Mouse (Mus musculus) forebrain, embryonic 10.5 days (tissue): Measurements from ENCODE around the gene Msmb. TPM values are rescaled to one million over a fixed set of nuclear protein-coding genes. Genes with fewer than 3 reads are reported as not detected.
"Not testable (repeated sequence)": the region's sequence is repeated elsewhere in the genome, so short reads cannot be mapped to it uniquely, and the experiment has no call there.

Experiments
- DNase-seq: peaks from one replicate; pipeline ENCODE4 v3.0.0-alpha.2; 2017; ENCODE audit warnings: low spot score; ENCODE audit errors: extremely low spot score
- H3K27ac ChIP-seq: fragments of 300-500 bp; sonication (generic); 2 replicates; pipeline ENCODE4 v1.5.1; 2016; ENCODE audit warnings: mild to moderate bottlenecking
- H3K27me3 ChIP-seq: fragments of 300-500 bp; sonication (generic); 2 replicates; pipeline ENCODE4 v1.6.1; 2016; ENCODE audit warnings: mild to moderate bottlenecking; ENCODE audit not compliant: poor library complexity, severe bottlenecking
- H3K36me3 ChIP-seq: fragments of 300-500 bp; sonication (generic); replicated peaks from 2 replicates; pipeline ENCODE4 v1.6.1; 2016; ENCODE audit warnings: mild to moderate bottlenecking, moderate library complexity
- H3K4me1 ChIP-seq: fragments of 300-500 bp; sonication (generic); 2 replicates; pipeline ENCODE4 v1.6.1; 2016
- H3K4me3 ChIP-seq: fragments of 300-500 bp; sonication (generic); 2 replicates; pipeline ENCODE4 v1.5.1; 2016; ENCODE audit warnings: mild to moderate bottlenecking, moderate library complexity
- H3K9me3 ChIP-seq: fragments of 300-500 bp; sonication (generic); 2 replicates; pipeline ENCODE4 v1.6.1; 2016; ENCODE audit warnings: mild to moderate bottlenecking, moderate library complexity
- WGBS: fragments of 180-500 bp; shearing (Covaris S2); methylation state at CpG from one replicate; pipeline ENCODE4 v1.1.7; 2016; 5-methylcytosine and 5-hydroxymethylcytosine counted together
- polyA plus RNA-seq: library from polyadenylated mRNA; unstranded; fragments of >200 nt; fragmentation: Nextera tagmentation; extraction: Ambion mirVana; gene quantifications from 2 replicates; pipeline ENCODE4 v1.2.1, GENCODE M21; 2016

The Msmb gene
- polyA plus RNA-seq, 1 experiment from 2014 or later: not detected

DNA sequence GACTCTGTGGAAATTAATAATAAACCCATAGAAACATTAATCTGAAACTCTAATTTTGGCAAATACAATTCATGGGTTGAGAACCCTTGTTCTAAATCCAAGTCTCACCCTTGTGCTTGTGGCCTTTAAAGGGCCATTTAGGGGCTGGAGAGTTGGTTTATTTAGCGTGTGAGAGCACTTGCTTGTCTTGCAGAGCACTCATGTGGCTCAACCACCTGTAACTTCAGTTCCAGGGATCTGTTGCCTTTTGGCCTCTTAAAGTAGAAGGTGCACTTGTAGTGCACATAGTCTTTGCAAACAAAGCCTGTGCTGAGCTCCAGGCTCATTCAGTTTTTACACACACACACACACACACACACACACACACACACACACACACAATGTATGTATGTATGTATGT lies 25.0 kb downstream of the Msmb start:
- DNase-seq: no peak
- Histone ChIP-seq H3K27me3 (no peaks in the 10 kb centered on the region), H3K36me3 (peaks cover 8% of the 10 kb centered on the region; the same call in 1 of the 2 replicates), H3K4me1 (peaks cover 23% of the 10 kb centered on the region), H3K4me3 (peak overlapping the region; percentile 65; the same call in 1 of the 2 replicates), H3K9me3 (no peaks in the 10 kb centered on the region), H3K27ac (no peak overlapping the region)
- 84% methylated on average over 1 of the region's 1 CpGs for WGBS

DNA sequence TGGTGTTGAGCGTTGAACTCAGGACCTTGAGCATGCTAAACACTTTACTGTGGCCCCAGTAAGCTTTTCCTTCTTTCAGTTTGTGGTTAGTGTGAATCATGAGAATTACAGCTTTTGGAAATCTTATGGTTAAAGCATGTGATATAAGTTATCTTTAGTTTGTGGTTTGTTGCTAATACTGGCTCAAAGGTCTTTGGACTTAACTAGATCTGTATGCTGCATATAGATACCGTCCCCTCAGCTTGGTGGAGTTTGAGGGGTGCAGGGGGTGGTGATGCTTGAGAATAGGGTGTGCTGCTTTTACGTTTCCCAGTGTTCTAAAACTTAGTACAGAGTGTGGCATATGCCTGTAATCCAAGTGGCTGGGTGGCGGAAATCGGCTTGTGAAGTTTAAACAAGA lies 25.5 kb downstream of the Msmb start:
- H3K36me3 ChIP-seq: peaks cover 11% of the 10 kb centered on the region
- WGBS: 93% methylated on average over 5 of the region's 5 CpGs
- no peaks in the 10 kb centered on the region for H3K27me3 ChIP-seq
- no peak overlapping the region for H3K4me3 ChIP-seq
- H3K27ac ChIP-seq: no peak overlapping the region
- no peak for DNase-seq
- no peaks in the 10 kb centered on the region for H3K9me3 ChIP-seq
- H3K4me1 ChIP-seq: peaks cover 23% of the 10 kb centered on the region

DNA sequence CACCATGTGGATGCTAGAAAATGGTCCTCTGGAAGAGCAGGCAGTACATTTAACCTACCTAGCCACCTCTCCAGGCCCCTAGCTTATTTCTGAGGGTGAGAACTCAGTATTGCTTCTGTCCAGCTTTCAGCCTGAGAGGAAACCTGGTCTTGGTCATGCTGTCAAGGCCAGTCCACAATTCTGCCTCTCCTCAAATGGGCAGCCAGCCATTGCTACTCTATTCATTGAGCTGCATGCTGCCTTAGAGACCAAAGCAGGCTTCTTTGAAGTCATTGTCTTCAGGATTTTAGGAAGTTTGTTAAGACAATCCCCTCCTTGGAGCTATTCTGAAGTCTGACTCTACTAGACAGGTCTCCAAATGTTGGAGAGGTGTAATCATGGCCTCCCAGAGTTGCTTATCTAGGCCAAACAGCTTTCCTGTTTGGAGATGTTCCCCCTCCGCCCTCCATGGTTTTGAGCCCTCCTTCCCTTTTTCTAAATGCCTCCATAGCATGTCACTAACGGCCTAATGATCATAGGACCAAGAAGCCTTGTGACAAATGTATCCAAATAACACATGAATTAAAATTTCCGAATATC lies 26.9 kb downstream of the Msmb start:
- 80% methylated on average over 3 of the region's 3 CpGs for WGBS
- no peak for DNase-seq
- H3K4me3 ChIP-seq: no peak overlapping the region; the same call in 1 of the 2 replicates

GRCm38 (mm10) chr14:32170137-32170536 lies 28.3 kb downstream of the Msmb start:
- H3K36me3 ChIP-seq: peaks cover 38% of the 10 kb centered on the region
- H3K4me3 ChIP-seq: no peak overlapping the region
- WGBS: 93% methylated on average over 4 of the region's 4 CpGs
- H3K9me3 ChIP-seq: no peaks in the 10 kb centered on the region
- no peak for DNase-seq
- peaks cover 16% of the 10 kb centered on the region for H3K4me1 ChIP-seq
- no peaks in the 10 kb centered on the region for H3K27me3 ChIP-seq
- no peak overlapping the region for H3K27ac ChIP-seq

More for the DNA sequence above, 26.9 kb downstream of the Msmb start:
- 0 out of 2 replicates have a peak overlapping the region, but pooled peaks have one; percentile 30 for H3K27ac ChIP-seq
- H3K36me3 ChIP-seq: peaks cover 25% of the 10 kb centered on the region
- H3K9me3 ChIP-seq: no peaks in the 10 kb centered on the region
- H3K4me1 ChIP-seq: peaks cover 23% of the 10 kb centered on the region
- H3K27me3 ChIP-seq: no peaks in the 10 kb centered on the region

- 84% methylated on average over 2 of the region's 2 CpGs for WGBS
These were observed 33.5 kb downstream of the Msmb start for GRCm38 (mm10) chr14:32175310-32175709.

GRCm38 (mm10) chr14:32176590-32176989 lies 34.8 kb downstream of the Msmb start:
- H3K36me3 ChIP-seq: peaks cover 71% of the 10 kb centered on the region
- not testable (repeated sequence) for H3K9me3 ChIP-seq

More at GRCm38 (mm10) chr14:32175310-32175709, 33.5 kb downstream of the Msmb start:
- H3K9me3 ChIP-seq: no peaks in the 10 kb centered on the region
- H3K27ac ChIP-seq: no peak overlapping the region
- H3K27me3 ChIP-seq: no peaks in the 10 kb centered on the region
- H3K4me3 ChIP-seq: no peak overlapping the region
- H3K36me3 ChIP-seq: peaks cover 64% of the 10 kb centered on the region
- no peak for DNase-seq
- no peaks in the 10 kb centered on the region for H3K4me1 ChIP-seq

DNA sequence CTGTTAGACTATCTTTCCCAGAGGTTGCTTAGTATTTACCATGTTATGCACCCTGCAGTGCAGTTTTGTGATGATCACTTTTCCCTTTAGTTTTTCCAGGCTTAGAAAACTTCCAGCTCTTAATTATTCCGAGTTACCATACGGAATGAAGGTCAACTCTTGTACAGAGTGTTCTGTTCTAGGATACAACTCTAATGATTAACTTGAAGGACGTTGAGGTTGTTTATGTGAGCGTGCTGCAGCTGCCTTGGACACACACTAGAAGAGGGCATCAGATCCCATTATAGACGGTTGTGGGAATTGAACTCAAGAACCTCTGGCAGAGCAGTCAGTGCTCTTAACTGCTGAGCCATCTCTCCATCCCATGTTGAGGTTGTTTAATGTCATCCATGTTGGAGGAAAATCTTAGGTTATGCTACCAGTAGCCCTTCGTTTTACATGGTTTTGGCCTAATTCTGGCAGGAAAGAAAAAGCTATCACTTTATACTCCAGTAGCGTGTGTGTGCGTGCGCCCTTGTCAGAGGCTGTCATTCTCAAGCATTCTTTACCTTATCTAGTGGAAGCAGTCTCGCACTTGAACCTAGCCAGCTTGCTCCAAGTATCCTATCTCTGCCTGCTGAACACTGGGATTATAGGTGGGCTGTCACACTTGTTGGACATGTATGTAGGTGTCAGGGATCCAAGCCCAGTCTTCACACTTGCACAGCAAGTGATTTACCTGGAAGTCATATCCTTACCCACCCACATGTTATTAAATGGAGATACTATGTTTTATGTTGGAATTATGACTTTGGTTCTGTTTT lies 37.8 kb downstream of the Msmb start:
- no peak overlapping the region for H3K27ac ChIP-seq
- no peak for DNase-seq
- H3K27me3 ChIP-seq: no peaks in the 10 kb centered on the region
- no peak overlapping the region for H3K4me3 ChIP-seq
- H3K36me3 ChIP-seq: peaks cover 73% of the 10 kb centered on the region
- 94% methylated on average over 10 of the region's 10 CpGs for WGBS
- H3K4me1 ChIP-seq: no peaks in the 10 kb centered on the region
- H3K9me3 ChIP-seq: no peaks in the 10 kb centered on the region

More at GRCm38 (mm10) chr14:32176590-32176989, 34.8 kb downstream of the Msmb start:
- not testable (repeated sequence) for H3K4me3 ChIP-seq, H3K4me1 ChIP-seq, DNase-seq, H3K27me3 ChIP-seq, H3K27ac ChIP-seq
- 86% methylated on average over 5 of the region's 5 CpGs for WGBS

GRCm38 (mm10) chr14:32180861-32181260 lies 39.0 kb downstream of the Msmb start:
- WGBS: 95% methylated on average over 6 of the region's 6 CpGs
- Histone ChIP-seq H3K9me3 (no peaks in the 10 kb centered on the region), H3K36me3 (peaks cover 75% of the 10 kb centered on the region), H3K27ac (no peak overlapping the region), H3K4me3 (no peak overlapping the region), H3K27me3 (no peaks in the 10 kb centered on the region), H3K4me1 (no peaks in the 10 kb centered on the region)
- no peak for DNase-seq

DNA sequence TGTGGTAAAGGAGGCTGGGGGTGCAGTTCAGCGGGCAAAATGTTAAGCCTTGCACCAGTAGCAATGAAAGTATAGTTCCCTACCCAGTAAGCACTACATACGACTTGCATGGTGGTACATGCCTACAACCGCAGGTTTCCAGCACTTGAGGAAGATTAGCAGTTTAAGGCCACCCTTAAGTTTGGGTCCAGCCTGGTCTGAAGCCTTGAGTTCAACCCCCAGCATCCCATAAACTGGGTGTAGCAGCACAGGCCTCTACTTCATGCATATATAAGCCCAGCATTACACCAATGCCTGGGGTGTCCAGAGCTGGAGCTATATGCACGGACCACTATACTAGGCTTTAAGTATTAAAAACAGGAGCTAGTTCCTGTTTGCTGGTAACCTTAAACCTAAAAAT lies 42.0 kb downstream of the Msmb start:
- Histone ChIP-seq H3K27me3 (no peaks in the 10 kb centered on the region), H3K4me1 (no peaks in the 10 kb centered on the region), H3K4me3 (no peak overlapping the region), H3K27ac (no peak overlapping the region), H3K9me3 (no peaks in the 10 kb centered on the region), H3K36me3 (peaks cover 94% of the 10 kb centered on the region)
- WGBS: 93% methylated on average over 4 of the region's 4 CpGs
- no peak for DNase-seq

GRCm38 (mm10) chr14:32190627-32191391 lies 49.0 kb downstream of the Msmb start:
- no peak overlapping the region for H3K4me3 ChIP-seq
- no peaks in the 10 kb centered on the region for H3K27me3 ChIP-seq
- no peaks in the 10 kb centered on the region for H3K4me1 ChIP-seq
- no peaks in the 10 kb centered on the region for H3K9me3 ChIP-seq
- no peak for DNase-seq
- H3K36me3 ChIP-seq: peaks cover 99% of the 10 kb centered on the region
- H3K27ac ChIP-seq: no peak overlapping the region
- WGBS: 92% methylated on average over 6 of the region's 6 CpGs

GRCm38 (mm10) chr14:32191926-32192325 lies 50.1 kb downstream of the Msmb start:
- Histone ChIP-seq H3K4me3 (no peak overlapping the region), H3K4me1 (no peaks in the 10 kb centered on the region), H3K36me3 (peaks cover 97% of the 10 kb centered on the region), H3K27me3 (no peaks in the 10 kb centered on the region), H3K9me3 (no peaks in the 10 kb centered on the region), H3K27ac (no peak overlapping the region)
- no peak for DNase-seq
- WGBS: 92% methylated on average over 5 of the region's 5 CpGs

DNA sequence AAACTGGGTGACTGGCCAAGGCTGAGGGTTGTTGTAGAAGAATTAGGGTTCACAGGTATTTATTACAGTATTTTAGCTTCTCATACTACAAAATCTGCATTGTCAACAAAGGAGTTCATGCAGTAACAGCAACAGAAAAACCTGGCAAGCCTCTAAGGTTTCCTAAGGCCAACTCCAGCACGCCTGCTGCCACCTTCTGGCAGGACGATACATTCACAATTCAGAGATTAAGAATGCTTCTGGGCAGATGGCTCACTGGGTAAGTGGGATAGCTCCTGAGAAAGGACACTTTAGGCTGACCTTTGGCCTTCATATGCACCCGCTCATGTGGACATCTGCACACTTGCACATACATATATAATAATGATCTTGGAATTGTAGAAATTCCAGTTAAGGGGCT lies 50.6 kb downstream of the Msmb start:
- no peak overlapping the region for H3K27ac ChIP-seq
- no peaks in the 10 kb centered on the region for H3K4me1 ChIP-seq
- H3K27me3 ChIP-seq: no peaks in the 10 kb centered on the region
- peaks cover 97% of the 10 kb centered on the region for H3K36me3 ChIP-seq
- peak; percentile 22 for DNase-seq
- 55% methylated on average over 3 of the region's 3 CpGs for WGBS
- no peak overlapping the region for H3K4me3 ChIP-seq
- H3K9me3 ChIP-seq: no peaks in the 10 kb centered on the region

- H3K36me3 ChIP-seq: peaks cover 97% of the 10 kb centered on the region
- 84% methylated on average over 5 of the region's 5 CpGs for WGBS
- not testable (repeated sequence) for H3K9me3 ChIP-seq, H3K4me3 ChIP-seq, DNase-seq, H3K27me3 ChIP-seq, H3K27ac ChIP-seq, H3K4me1 ChIP-seq
These were observed 51.7 kb downstream of the Msmb start for GRCm38 (mm10) chr14:32193557-32193956.
